Mouse (Mus musculus) hindbrain, embryonic 12.5 days (tissue): ENCODE data around the gene Pet2. TPM values are rescaled to one million over a fixed set of nuclear protein-coding genes. Genes with fewer than 3 reads are reported as not detected.

Experiments
- ATAC-seq: fragments of 200-750 bp; cut with Nextera tagmentation; 2 replicates; pipeline ENCODE4 v1.8.0; 2017; ENCODE audit warnings: moderate TSS enrichment; ENCODE audit not compliant: low FRiP score
- H3K27ac ChIP-seq: fragments of 300-500 bp; sonication (generic); 2 replicates; pipeline ENCODE4 v1.5.1; 2016; ENCODE audit warnings: mild to moderate bottlenecking
- H3K27me3 ChIP-seq: fragments of 300-500 bp; sonication (generic); 2 replicates; pipeline ENCODE4 v1.6.1; 2016; ENCODE audit warnings: mild to moderate bottlenecking
- H3K36me3 ChIP-seq: fragments of 300-500 bp; sonication (generic); 2 replicates; pipeline ENCODE4 v1.6.1; 2016; ENCODE audit warnings: mild to moderate bottlenecking
- H3K4me1 ChIP-seq: fragments of 300-500 bp; sonication (generic); 2 replicates; pipeline ENCODE4 v1.6.1; 2016
- H3K4me2 ChIP-seq: fragments of 300-500 bp; sonication (generic); replicated peaks from 2 replicates; pipeline ENCODE4 v1.6.1; 2016; ENCODE audit warnings: mild to moderate bottlenecking
- H3K4me3 ChIP-seq: fragments of 300-500 bp; sonication (generic); 2 replicates; pipeline ENCODE4 v1.5.1; 2016; ENCODE audit warnings: mild to moderate bottlenecking
- H3K9ac ChIP-seq: fragments of 300-500 bp; sonication (generic); 2 replicates; pipeline ENCODE4 v1.6.1; 2016; ENCODE audit warnings: mild to moderate bottlenecking, moderate library complexity
- H3K9me3 ChIP-seq: fragments of 300-500 bp; sonication (generic); replicated peaks from 2 replicates; pipeline ENCODE4 v1.6.1; 2016; ENCODE audit warnings: mild to moderate bottlenecking
- whole genome bisulfite sequencing: fragments of 180-500 bp; shearing (Covaris S2); methylation state at CpG from one replicate; pipeline ENCODE4 v1.1.7; 2016; 5-methylcytosine and 5-hydroxymethylcytosine counted together
- polyA plus RNA-seq: library from polyadenylated mRNA; unstranded; fragments of >200 nt; fragmentation: Nextera tagmentation; extraction: Ambion mirVana; gene quantifications from 2 replicates; pipeline ENCODE4 v1.2.1, GENCODE M21; 2016

The Pet2 gene
- polyA plus RNA-seq = not detected in 2 replicates

DNA sequence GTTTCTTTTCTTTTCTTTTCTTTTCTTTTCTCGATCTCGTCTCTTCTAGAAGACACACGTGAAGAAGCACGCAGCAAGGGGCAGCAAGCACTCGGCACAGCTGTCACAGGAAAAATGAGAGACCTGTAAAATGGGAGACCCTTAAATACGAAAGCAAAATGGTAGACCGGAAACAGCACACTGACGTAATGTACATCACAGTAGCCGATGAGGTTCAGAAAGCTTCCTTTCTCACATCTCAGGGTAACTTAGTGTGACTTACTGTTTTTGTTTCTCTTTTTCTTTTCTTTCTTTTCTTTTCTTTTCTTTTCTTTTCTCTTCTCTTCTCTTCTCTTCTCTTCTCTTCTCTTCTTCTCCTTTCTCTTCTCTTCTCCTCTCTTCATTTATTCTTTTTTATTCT is at the start of gene Pet2:
Gene Pet2 (minus strand): TSS at position 101 of the 400 bp plus-strand sequence.
- no peak within 1 kb of the TSS for H3K4me2 ChIP-seq
- H3K27ac ChIP-seq = no peak within 1 kb of the TSS
- H3K27me3 ChIP-seq = no peaks in the 10 kb centered on the region
- ATAC-seq = no peak
- no peaks in the 10 kb centered on the region for H3K4me1 ChIP-seq
- no peak within 1 kb of the TSS for H3K4me3 ChIP-seq
- 95% methylated on average over 9 of the region's 9 CpGs for WGBS
- H3K9me3 ChIP-seq = no peaks in the 10 kb centered on the region
- no peaks in the 10 kb centered on the region for H3K36me3 ChIP-seq
- no peak within 1 kb of the TSS for H3K9ac ChIP-seq
